Mouse (Mus musculus) kidney, embryonic 14.5 days (tissue): Measurements from ENCODE around the gene Ldah. TPM values are rescaled to one million over a fixed set of nuclear protein-coding genes. Genes with fewer than 3 reads are reported as not detected.
A peak's percentile ranks its signal among the peaks of the same experiment; 100 is the strongest.

Experiments
- ATAC-seq: fragments of 200-750 bp; cut with Nextera tagmentation; 2 replicates; pipeline ENCODE4 v1.8.0; 2017; ENCODE audit warnings: moderate number of reproducible peaks, mild to moderate bottlenecking, moderate TSS enrichment, moderate library complexity; ENCODE audit not compliant: low FRiP score, low TSS enrichment
- H3K27ac ChIP-seq: fragments of 300-500 bp; sonication (generic); 2 replicates; pipeline ENCODE4 v1.5.1; 2014; ENCODE audit warnings: low read depth, mild to moderate bottlenecking, low read length, moderate library complexity, mixed read lengths
- H3K27me3 ChIP-seq: fragments of 300-500 bp; sonication (generic); 2 replicates; pipeline ENCODE4 v1.6.1; 2014; ENCODE audit warnings: mild to moderate bottlenecking, low read length; ENCODE audit not compliant: control insufficient read depth, insufficient read depth
- H3K36me3 ChIP-seq: fragments of 300-500 bp; sonication (generic); 2 replicates; pipeline ENCODE4 v1.6.1; 2014; ENCODE audit warnings: low read length, mixed read lengths; ENCODE audit not compliant: control insufficient read depth, insufficient read depth
- H3K4me1 ChIP-seq: fragments of 300-500 bp; sonication (generic); 2 replicates; pipeline ENCODE4 v1.6.1; 2014; ENCODE audit warnings: low read length, mixed read lengths; ENCODE audit not compliant: control insufficient read depth, insufficient read depth
- H3K4me2 ChIP-seq: fragments of 300-500 bp; sonication (generic); replicated peaks from 2 replicates; pipeline ENCODE4 v1.6.1; 2014; ENCODE audit warnings: low read depth, mild to moderate bottlenecking, low read length
- H3K4me3 ChIP-seq: fragments of 300-500 bp; sonication (generic); 2 replicates; pipeline ENCODE4 v1.5.1; 2014; ENCODE audit warnings: mild to moderate bottlenecking, low read length
- H3K9ac ChIP-seq: fragments of 300-500 bp; sonication (generic); 2 replicates; pipeline ENCODE4 v1.6.1; 2014; ENCODE audit warnings: low read depth, mild to moderate bottlenecking, low read length, moderate library complexity
- H3K9me3 ChIP-seq: fragments of 300-500 bp; sonication (generic); 2 replicates; pipeline ENCODE4 v1.6.1; 2016; ENCODE audit warnings: low read length; ENCODE audit not compliant: control insufficient read depth
- WGBS: fragments of 180-500 bp; shearing (Covaris S2); extraction: QIAGEN DNeasy Blood & Tissue Kit; methylation state at CpG from one replicate; pipeline ENCODE4 v1.1.7; 2014; 5-methylcytosine and 5-hydroxymethylcytosine counted together
- polyA plus RNA-seq: library from polyadenylated mRNA; unstranded; fragments of >200 nt; fragmentation: Nextera tagmentation; extraction: Ambion mirVana; gene quantifications from 2 replicates; pipeline ENCODE4 v1.2.1, GENCODE M21; 2014

Ldah gene
- polyA plus RNA-seq, 1 experiment from 2014 or later = 66.1 TPM

- H3K27me3 ChIP-seq = no peaks in the 10 kb centered on the region
- H3K27ac ChIP-seq = no peak overlapping the region
- H3K4me2 ChIP-seq = peak overlapping the region; percentile 69
- peaks cover 11% of the 10 kb centered on the region for H3K36me3 ChIP-seq
- H3K9me3 ChIP-seq = no peaks in the 10 kb centered on the region
- H3K4me1 ChIP-seq = peaks cover 4% of the 10 kb centered on the region; the same call in 1 of the 2 replicates
- 19% methylated on average over 12 of the region's 12 CpGs for WGBS
- peak overlapping the region; percentile 78 for H3K9ac ChIP-seq
- H3K4me3 ChIP-seq = peak overlapping the region; percentile 72
- no peak; the same call in 1 of the 2 replicates for ATAC-seq
Measured at GRCm38 (mm10) chr12:8313773-8314172, 105.9 kb downstream of the Ldah start.

GRCm38 (mm10) chr12:8316541-8316940 lies 108.6 kb downstream of the Ldah start:
- Histone ChIP-seq H3K27me3 (no peaks in the 10 kb centered on the region), H3K36me3 (peaks cover 19% of the 10 kb centered on the region), H3K27ac (no peak overlapping the region), H3K4me2 (no peak overlapping the region), H3K9me3 (no peaks in the 10 kb centered on the region), H3K4me3 (no peak overlapping the region), H3K4me1 (peaks cover 4% of the 10 kb centered on the region; the same call in 1 of the 2 replicates), H3K9ac (no peak overlapping the region)
- 93% methylated on average over 5 of the region's 5 CpGs for WGBS
- no peak for ATAC-seq

GRCm38 (mm10) chr12:8320084-8320713 lies 112.3 kb downstream of the Ldah start:
- H3K9me3 ChIP-seq = no peaks in the 10 kb centered on the region
- H3K4me3 ChIP-seq = no peak overlapping the region
- H3K4me1 ChIP-seq = no peaks in the 10 kb centered on the region
- H3K27ac ChIP-seq = no peak overlapping the region
- H3K27me3 ChIP-seq = no peaks in the 10 kb centered on the region
- H3K36me3 ChIP-seq = peaks cover 19% of the 10 kb centered on the region
- H3K4me2 ChIP-seq = no peak overlapping the region
- H3K9ac ChIP-seq = no peak overlapping the region
- peak; percentile 20; the same call in 1 of the 2 replicates for ATAC-seq
- WGBS = 44% methylated on average over 5 of the region's 5 CpGs

- H3K36me3 ChIP-seq = peaks cover 19% of the 10 kb centered on the region
Measured at GRCm38 (mm10) chr12:8321506-8321905, 113.6 kb downstream of the Ldah start.

GRCm38 (mm10) chr12:8324086-8324485 lies 116.2 kb downstream of the Ldah start:
- H3K27me3 ChIP-seq = no peaks in the 10 kb centered on the region
- H3K9me3 ChIP-seq = no peaks in the 10 kb centered on the region
- 92% methylated on average over 10 of the region's 10 CpGs for WGBS
- H3K36me3 ChIP-seq = peaks cover 7% of the 10 kb centered on the region; the same call in 1 of the 2 replicates
- no peak overlapping the region for H3K9ac ChIP-seq
- H3K4me2 ChIP-seq = no peak overlapping the region
- no peak overlapping the region for H3K27ac ChIP-seq
- ATAC-seq = no peak
- no peak overlapping the region for H3K4me3 ChIP-seq
- no peaks in the 10 kb centered on the region for H3K4me1 ChIP-seq

More at GRCm38 (mm10) chr12:8321506-8321905, 113.6 kb downstream of the Ldah start:
- 89% methylated on average over 10 of the region's 10 CpGs for WGBS
- Histone ChIP-seq H3K27me3 (no peaks in the 10 kb centered on the region), H3K27ac (no peak overlapping the region), H3K4me3 (no peak overlapping the region), H3K9me3 (no peaks in the 10 kb centered on the region), H3K4me1 (no peaks in the 10 kb centered on the region), H3K9ac (no peak overlapping the region), H3K4me2 (no peak overlapping the region)
- ATAC-seq = no peak

GRCm38 (mm10) chr12:8325245-8325942 lies 117.5 kb downstream of the Ldah start:
- H3K4me2 ChIP-seq = no peak overlapping the region
- 87% methylated on average over 13 of the region's 13 CpGs for WGBS
- no peak overlapping the region for H3K4me3 ChIP-seq
- no peaks in the 10 kb centered on the region for H3K27me3 ChIP-seq
- H3K9ac ChIP-seq = no peak overlapping the region
- H3K9me3 ChIP-seq = no peaks in the 10 kb centered on the region
- ATAC-seq = no peak
- H3K36me3 ChIP-seq = peaks cover 5% of the 10 kb centered on the region; the same call in 1 of the 2 replicates
- H3K27ac ChIP-seq = no peak overlapping the region
- H3K4me1 ChIP-seq = no peaks in the 10 kb centered on the region

- Histone ChIP-seq H3K27ac (no peak overlapping the region), H3K36me3 (peaks cover 3% of the 10 kb centered on the region; the same call in 1 of the 2 replicates), H3K4me2 (no peak overlapping the region), H3K27me3 (no peaks in the 10 kb centered on the region), H3K9me3 (no peaks in the 10 kb centered on the region), H3K9ac (no peak overlapping the region), H3K4me3 (no peak overlapping the region), H3K4me1 (peaks cover under 1% of the 10 kb centered on the region; the same call in 1 of the 2 replicates)
- 94% methylated on average over 17 of the region's 17 CpGs for WGBS
- ATAC-seq = no peak
Measured at GRCm38 (mm10) chr12:8325943-8326522, 118.1 kb downstream of the Ldah start.

- 40% methylated on average over 17 of the region's 17 CpGs for WGBS
- no peak overlapping the region for H3K4me2 ChIP-seq
- peaks cover 8% of the 10 kb centered on the region for H3K4me1 ChIP-seq
- no peak overlapping the region for H3K9ac ChIP-seq
- H3K36me3 ChIP-seq = 0 out of 2 replicates have a peak, but pooled peaks cover 2% of the 10 kb centered on the region
- H3K4me3 ChIP-seq = no peak overlapping the region
- no peak overlapping the region for H3K27ac ChIP-seq
- peak; percentile 86 for ATAC-seq
- H3K9me3 ChIP-seq = no peaks in the 10 kb centered on the region
- no peaks in the 10 kb centered on the region for H3K27me3 ChIP-seq
Measured at GRCm38 (mm10) chr12:8326825-8327674, 119.1 kb downstream of the Ldah start.
